Mouse (Mus musculus): ENCODE results near the gene Prickle2.

Prickle2 gene

DNA sequence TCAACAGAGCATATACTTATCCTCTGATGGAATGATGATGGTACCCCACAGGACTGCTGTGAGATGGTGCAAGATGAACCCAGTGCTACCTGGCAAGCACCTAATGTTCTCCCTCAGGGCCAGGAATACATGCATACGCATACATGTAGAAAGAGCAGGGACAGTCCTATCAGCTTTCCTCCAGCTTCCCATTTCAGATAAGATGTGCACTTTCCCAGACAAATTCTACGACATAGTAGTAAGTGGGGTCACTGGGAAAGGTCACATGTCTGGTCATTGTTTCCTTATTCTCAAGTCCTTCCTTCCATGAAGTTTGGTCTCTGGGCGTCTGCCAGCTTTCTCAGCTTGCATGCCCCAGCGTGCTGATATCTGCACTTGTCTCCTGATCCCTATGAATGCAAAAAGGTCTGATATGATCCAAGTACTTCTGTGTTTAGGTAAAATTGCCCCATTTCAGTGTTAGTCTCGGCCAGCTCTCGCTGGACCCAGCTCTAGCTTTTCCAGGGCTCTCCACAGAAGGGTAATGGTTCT is 187.5 kb downstream of the Prickle2 start:
- DNase-seq (ENCODE audit: low read depth, low spot score), result no peak

DNA sequence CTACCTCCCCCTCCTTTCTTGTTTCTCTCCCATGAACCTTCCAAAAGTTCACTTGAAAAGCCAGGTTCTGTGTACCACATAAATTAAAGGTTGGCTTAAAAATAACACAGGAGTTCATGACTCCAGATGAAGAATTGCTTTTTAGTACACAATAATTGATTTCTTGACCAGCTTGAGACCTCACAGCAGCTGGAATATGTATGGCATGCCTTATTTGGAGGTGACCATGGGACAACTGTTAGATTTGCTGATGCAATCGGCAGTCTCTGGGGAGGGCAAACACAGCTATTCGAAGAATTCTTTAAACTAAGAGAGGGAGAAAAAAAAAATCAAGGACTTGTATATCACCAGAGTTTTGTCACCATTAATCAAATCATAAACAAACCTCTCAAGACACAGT is 189.0 kb downstream of the Prickle2 start:
- DNase-seq (ENCODE audit: low read depth, low spot score), result no peak

DNA sequence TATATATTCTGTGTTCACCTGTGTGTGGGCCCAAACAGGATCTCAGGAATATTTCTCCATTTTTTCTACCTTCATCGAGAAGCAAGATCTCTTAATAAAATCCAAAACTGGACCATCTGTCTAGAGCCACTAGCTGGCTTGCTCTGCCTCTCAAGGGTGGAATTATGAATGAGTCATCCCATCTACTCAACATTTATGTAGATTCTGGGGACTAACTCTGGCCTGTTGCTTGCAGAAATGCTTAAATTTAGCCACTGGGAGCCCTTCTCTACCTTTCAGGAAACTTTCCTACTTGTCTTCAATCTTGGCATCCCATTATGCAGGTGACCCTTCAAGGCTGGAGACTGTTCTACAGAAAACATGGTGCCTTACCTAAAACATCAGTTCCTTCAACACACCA is 194.0 kb downstream of the Prickle2 start:
- DNase-seq (ENCODE audit: low read depth, low spot score), result no peak

DNA sequence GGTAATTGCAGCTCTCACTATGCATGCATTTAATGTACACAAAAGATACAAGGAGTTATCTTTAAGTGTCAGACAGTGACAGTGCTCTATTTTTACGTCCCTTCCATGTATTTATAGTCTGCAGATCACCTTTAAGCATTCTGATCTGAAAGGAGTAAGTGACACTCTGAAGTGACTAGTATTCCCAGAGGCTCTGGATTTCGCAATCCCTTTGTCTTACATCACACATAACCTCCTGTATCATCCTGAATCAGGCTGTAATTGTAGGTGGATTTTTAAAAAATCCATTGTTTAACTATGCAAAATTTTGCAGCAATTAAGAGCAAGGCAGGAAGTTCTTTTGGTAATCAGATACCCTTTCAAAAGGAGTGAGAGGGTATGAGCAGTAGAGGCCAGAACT is 196.2 kb downstream of the Prickle2 start:
- DNase-seq (ENCODE audit: low read depth, low spot score), result no peak

DNA sequence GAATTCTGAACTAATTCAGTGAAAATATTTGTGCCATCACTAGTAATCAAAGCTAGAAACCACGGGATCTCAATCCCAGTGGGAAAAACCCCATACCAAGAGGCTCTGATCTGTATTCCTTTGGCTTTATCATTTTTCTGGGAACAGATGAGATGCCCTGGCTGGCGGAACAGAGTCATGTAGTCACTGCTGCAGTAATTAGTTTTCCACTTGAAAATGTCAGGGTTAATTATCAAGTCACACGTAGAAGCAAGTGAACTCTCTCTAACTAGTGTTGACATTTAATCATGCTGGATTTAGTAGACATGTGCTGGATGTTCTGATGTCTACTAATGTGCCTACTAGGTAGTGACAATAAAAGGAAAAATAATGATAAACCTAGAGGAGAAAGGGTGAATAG is 199.7 kb downstream of the Prickle2 start:
- DNase-seq (ENCODE audit: low read depth, low spot score), result no peak

DNA sequence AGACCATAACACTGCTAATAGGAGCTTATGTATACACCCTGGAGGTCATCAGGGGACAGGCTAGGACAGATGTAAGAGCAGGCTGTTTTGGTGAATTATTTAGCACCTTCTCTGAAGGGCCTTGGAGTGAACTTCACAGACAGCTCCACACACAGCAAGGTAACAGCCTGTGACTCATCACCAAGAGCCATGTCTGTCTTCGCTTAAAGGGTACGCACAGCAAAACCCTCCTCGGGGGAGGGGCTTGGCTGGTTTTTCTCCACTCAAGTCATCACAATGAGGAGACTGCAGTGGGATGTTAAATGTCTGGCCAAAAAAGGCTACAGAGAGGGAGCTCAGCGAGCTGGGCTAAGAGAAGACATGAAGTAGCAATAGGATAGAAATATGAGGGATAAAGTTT is 206.5 kb downstream of the Prickle2 start:
- peak; percentile 35 for DNase-seq (ENCODE audit: low read depth, low spot score)

DNA sequence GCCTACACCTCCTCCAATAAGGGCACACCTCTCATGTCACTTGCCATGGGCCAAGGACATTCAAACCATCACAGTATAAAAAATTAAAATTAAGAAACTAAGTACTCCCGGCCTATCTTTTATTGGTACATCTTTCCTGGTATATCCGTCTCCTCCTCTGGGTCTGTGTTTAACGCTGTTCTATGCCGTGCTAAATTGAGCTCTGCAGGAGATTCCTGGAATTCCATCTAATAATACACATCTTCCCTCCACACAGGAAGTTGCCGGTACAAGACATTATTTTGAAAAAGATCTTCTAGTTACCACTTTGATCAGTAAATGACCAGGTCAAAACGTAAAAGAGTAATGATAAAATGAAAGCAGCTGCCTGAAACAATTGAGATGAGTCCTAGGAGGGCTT is 207.4 kb downstream of the Prickle2 start:
- DNase-seq (ENCODE audit: low read depth, low spot score), result no peak

DNA sequence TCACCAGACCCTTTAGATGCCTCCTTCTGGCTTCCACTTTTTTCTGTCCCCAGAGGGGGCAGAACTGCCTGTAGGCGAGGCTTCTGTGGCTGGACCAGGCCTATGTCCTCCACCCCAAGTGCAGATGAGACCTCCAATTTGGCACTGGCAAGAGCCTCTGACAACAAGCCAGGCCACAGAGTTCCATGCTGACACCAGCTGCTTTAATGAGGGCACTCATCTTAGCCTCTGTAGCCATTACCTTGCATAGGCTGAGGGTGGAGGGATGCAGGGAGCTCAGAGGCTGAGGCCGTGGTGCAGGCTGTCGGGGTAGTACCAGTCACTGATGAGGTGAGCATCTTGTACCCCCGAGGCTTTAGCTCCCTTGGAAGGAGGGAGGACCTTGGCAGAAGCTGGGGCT is 208.7 kb downstream of the Prickle2 start:
- no peak for DNase-seq (ENCODE audit: low read depth, low spot score)

DNA sequence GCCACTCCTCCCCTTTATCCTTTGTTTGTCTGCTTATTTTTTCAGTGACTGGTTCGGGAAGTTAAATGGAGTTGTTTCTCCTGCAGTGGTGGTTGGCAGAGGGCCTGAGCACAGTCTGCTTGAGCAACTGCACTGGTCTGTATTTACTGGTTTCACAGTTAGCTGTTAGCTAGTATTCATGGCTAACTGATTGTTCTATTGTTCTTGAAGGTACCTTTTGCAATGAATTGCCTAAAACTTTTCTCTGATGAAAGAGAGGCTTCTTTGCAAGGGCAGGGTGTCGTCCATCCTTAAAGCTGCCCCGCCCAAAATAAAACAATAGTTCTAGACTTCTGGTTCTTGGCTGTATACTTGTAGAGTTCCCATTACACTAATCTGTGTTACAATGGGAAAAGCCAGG is 210.5 kb downstream of the Prickle2 start:
- peak; percentile 96 for DNase-seq (ENCODE audit: low read depth, low spot score)

DNA sequence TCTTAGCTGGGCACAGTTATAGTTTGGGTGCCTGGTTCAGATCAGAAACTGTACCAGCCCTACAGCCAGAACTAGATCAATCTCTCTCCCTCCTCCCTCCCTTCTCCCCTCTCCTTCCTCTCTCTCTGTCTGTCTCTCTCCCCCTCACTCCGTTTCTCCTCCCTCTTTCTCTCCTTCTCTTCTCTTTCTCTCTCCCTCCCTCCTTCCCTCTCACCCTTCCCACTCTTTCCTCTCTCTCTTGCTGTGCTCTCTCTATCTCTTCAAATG is 224.3 kb downstream of the Prickle2 start:
- DNase-seq (ENCODE audit: low read depth, low spot score), result no peak

DNA sequence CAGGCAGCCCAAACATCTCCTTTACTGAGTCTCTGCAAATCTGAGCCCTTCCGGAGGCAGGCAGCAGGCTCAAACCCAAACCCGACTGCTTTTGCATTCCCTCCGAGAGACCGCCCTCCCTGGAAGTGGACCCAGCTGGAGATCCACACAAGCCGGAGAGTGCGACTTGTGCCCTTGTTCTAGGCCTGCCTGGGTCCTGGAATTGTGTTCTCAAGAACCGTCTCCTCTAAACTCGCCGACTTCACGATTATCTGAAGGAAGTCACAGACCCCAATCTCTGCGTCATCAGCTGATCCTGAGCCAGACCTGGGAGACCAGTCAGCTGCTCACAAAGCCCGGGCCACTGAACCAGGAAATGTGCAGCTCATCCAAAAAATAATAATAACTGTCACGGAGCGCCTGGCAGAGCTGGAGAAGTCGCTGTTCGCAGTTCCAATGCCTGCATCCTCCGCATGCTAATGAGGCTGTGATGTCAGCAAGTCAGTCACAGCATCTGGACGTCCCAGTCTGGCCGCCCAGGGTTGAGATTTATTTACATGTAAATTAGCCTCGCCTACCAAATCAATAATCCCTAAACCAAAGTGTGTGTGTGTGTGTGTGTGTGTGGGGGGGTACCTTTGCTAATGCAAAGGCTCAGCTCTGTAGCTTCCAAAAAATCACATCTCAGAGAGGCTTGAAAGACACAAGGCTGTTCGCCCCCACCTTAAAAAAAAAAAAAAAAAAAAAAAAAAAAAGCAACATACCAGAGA is 224.8 kb downstream of the Prickle2 start:
- DNase-seq (ENCODE audit: low read depth, low spot score), result peak; percentile 84

DNA sequence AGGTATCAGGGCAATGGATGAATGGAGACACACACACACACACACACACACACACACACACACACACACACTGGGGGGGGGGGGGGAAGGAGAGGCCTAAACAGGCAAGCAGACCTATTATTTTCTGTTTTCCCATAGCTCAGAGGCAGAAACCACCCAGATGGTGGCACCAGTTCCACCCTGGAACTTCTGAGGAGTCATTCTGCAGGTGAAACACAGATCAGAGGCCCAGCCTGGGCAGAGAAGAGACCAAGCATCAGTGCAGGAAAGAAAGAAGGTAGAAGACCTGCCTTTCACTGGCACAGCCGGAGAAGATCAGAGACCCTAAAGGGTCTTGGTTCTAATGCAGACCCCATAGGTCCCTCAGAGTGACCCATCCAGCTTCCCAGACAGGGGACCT is 227.3 kb downstream of the Prickle2 start:
- no peak for DNase-seq (ENCODE audit: low read depth, low spot score)

DNA sequence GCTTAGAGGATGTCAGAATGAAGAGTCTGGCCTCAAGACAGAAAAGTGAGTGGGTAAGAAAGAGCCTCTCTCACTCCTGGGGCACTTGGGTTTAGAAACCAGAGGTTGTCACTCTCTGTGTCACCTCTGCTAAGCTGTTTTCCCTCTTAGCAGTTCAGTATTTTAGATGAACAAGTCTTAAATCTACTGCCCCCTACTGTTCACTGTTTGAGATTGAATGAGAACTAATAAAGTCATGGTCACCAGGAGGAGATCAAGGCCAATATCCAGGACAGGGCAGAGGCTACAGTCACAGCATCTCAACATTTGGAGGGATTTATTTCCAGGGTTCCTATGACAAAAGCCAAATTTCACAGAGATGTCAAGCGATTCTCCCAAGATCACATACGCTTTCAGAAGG is 228.3 kb downstream of the Prickle2 start:
- peak; percentile 54 for DNase-seq (ENCODE audit: low read depth, low spot score)

DNA sequence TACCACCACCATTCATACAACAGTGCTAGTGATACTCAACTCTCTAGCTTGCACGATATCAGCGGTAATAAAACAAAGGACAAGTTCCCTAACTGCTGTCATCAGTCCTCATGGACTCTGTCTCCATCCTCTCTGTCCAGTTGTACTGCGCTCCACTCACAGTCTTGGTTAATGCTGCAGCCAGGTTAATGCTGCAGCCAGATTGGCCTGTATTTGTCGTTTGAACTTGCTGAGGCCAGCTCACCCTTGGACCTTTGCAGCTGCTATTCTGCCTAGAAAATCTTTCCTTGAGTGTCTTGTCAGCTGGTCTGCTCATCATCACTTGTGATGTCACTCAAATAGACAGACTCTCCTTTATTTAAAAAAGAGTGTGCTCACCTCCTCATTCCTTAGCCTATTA is 236.5 kb downstream of the Prickle2 start:
- no peak for DNase-seq (ENCODE audit: low read depth, low spot score)

DNA sequence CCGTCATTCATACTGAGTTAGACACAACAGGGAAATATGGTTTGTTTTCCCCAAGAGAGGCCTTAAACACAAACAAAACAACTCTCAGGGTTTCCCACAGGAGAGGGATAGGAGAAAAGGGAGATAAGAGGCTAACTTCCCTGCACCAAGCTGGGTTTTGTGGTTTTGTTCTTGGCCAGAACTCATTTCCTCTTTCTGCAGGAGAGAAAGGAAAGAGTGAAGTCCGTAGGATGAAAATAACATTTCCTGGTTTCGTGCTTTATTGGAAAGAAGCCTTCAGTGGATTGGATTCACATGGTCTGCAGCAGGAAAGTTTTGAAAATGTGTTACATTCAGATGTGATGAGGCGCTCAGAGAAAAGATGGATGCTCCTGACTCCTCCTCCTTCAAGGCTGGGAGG is 237.1 kb downstream of the Prickle2 start:
- DNase-seq (ENCODE audit: low read depth, low spot score), result no peak

DNA sequence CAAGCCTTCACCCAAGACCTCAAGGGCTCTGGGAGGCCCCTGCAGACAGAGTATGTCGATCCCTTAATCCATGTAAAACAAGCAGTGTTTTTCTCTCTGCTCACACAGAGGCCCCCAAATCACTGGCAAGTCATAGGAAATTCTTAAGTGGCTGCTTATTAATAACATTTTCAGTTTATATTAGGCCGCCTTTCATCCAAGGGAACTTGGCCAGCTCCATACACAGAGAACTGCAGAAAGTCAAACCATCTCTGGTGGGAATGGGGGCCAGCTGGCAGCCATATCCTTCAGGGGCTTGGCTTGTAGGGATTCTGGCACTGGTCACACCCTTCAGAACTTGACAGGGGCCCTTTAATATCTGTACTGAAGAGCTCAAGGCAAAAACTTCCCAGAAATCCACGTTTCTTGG is 237.6 kb downstream of the Prickle2 start:
- DNase-seq (ENCODE audit: low read depth, low spot score), result no peak

DNA sequence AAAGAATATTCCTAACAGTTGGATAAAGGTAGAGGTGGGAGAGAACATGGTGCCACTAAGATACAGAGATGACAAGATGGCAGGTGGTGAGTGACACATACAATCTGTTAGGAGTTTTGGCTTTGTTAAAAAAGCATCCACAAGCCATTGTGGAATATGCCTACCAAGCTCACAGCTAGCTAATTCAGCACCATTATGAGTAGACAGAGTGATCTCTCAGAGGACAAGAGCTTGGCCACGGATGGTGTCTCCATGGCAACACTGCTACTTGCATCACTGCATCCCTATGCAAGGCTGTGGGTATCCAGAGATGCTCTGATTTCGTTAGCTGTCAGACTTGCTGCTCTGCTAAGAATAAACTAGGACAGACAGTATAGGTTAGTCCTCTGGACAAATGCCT is 238.6 kb downstream of the Prickle2 start:
- no peak for DNase-seq (ENCODE audit: low read depth, low spot score)

DNA sequence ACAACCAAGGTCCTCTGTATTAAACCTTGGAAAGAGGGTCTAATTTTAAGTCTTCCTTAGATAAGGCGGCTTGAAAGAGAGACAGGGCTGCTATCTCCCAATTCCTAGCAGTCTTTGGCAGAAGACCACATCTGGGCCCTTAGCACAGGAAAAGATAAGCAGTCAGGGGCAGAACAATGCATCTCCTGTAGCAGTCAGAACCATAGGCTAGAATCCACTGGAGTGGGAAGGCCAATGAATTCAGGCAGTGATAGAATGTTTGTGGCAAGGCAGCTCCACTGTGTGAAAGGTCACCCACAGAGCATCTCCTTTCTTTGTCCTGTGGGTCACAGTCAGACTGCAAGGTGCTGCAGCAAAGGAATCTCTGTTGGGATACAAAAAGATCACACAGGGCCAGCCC is 240.3 kb downstream of the Prickle2 start:
- no peak for DNase-seq (ENCODE audit: low read depth, low spot score)

DNA sequence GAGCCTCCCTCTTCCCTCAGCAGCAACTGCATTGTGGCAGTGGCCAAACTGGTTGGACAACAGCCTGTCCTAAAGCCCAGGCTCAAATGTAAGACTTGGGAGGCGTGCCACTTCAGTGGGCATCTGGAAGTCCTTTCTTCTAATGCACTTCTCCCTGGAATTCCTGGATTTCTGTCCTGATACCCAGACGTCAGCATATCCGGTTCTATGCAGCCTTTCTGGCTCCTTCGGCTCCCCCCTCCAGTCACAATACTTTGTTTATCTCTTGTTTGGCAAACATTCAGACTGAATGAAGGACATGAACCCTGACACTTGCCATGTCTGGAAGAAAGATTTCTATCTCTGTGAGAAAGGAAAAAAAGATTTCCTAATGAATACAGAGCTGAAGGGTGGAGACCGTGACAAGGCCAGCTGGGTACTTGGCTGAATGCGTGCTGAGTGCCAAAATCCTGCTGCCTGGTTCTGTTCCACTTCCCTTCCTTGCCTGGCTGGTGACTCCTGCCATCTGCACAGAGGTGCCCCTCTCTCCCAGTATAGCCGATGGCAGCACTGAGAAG is 241.1 kb downstream of the Prickle2 start:
- no peak for DNase-seq (ENCODE audit: low read depth, low spot score)

DNA sequence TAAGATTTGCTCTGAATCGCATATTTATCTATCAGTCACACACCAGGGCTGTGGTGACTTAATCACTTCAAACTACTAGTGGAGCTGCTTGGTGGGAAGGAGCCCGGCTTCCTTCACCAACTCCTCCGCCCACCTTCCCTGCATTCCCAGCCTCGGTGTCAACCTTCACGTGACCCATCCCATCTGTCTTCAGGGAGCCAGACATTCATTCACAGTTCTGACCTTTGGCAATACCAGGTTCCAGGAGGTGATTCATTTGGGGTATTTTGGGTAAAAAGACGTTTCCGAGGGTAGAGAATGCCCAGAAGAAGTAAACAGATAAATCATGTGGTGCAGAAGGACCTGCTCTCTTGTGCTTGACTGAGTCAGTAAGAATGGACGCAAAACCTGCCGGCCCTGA is 242.2 kb downstream of the Prickle2 start:
- DNase-seq (ENCODE audit: low read depth, low spot score), result peak; percentile 46

DNA sequence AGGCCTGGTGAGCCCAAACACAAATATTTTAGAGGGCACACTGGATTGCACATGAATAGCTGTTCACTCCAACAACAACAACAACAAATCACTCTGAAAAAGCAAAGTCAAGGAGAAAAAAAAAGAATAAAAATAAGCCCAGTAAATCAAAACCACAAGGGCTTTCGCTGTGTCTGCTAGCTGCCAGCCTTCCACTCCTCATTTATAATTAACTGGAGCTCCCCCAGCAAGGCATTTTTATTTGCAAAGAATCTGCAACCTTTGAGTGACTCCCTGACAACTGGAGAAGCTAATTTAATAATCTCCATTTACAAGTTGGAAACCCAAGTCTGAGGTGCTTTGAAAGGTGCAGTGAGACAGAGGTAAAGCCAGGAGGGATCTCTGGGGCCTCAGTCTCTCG is 245.2 kb downstream of the Prickle2 start:
- DNase-seq (ENCODE audit: low read depth, low spot score), result no peak

DNA sequence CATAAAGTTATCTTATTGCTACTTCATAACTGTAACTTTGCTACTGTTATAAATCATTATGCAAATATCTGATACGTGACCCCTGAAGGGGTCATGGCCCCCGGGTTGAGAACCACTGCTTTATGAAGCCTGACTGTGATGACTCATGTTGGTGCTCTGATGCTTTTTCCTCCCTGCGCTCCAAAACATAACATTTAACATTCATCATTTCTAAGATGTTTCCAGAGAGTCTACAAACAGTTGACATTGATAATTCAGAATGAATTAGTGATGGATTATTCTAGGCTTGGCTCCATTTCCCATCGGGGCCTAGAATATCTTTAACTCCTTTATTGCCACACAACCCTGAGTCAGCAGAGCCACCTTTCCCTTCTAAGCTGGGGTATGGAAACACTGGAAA is 247.9 kb downstream of the Prickle2 start:
- DNase-seq (ENCODE audit: low read depth, low spot score), result no peak

DNA sequence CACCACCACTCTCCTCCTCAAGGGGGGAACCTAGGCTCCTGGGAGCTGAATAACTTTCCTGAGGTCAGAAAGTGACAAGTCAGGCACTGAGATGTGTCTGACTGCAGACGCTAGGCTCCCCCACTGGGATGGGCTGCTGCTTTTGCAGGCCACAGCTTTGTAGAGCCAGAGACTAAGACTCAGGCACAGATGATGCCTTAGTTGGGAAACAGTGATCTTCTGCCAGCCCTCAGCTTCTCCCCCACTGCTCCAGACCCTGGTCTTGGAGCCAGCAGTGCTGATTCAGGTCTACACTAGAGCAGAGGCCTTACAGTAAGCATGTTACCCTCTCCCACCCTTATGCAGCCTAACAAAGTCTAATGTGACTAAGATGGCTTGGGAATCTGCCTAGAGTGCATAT is 254.5 kb downstream of the Prickle2 start:
- DNase-seq (ENCODE audit: low read depth, low spot score), result no peak

DNA sequence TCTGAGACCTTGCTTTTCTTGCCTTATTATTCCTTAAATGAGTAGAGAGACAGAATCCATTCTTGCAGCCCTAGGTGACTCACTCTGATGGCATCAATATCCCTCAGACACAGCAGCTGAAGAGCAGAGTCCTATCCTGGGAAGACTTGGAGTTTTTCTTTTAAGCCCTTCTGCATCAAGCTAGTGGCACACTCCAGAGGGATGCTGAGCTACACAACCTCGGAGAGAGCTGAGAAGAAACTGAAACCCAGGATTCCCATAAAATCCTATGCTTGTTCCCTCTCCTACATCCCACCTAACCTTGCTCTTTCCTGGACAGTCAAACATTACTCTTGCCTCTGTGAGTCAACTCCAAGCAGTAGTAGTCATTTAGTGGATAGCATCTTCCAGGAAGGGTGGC is 256.0 kb downstream of the Prickle2 start:
- DNase-seq (ENCODE audit: low read depth, low spot score), result no peak

All from ZHBTc4 (cell line).